Mouse (Mus musculus) lung, postnatal 0 days (tissue): ENCODE data around the gene Cald1. TPM values are rescaled to one million over a fixed set of nuclear protein-coding genes. Genes with fewer than 3 reads are reported as not detected.

Experiments
- ATAC-seq: fragments of 200-750 bp; cut with Nextera tagmentation; 2 replicates; pipeline ENCODE4 v1.8.0; 2017; ENCODE audit warnings: moderate library complexity
- DNase-seq: peaks from one replicate; pipeline ENCODE4 v3.0.0-alpha.2; 2016; ENCODE audit warnings: low spot score
- H3K27ac ChIP-seq: fragments of 300-500 bp; sonication (generic); 2 replicates; pipeline ENCODE4 v1.5.1; 2014; ENCODE audit warnings: antibody characterized with exemption, mild to moderate bottlenecking, low read length, mixed read lengths
- H3K27me3 ChIP-seq: fragments of 300-500 bp; sonication (generic); replicated peaks from 2 replicates; pipeline ENCODE4 v1.6.1; 2014; ENCODE audit warnings: low read length, mixed read lengths; ENCODE audit not compliant: insufficient read depth
- H3K36me3 ChIP-seq: fragments of 300-500 bp; sonication (generic); 2 replicates; pipeline ENCODE4 v1.6.1; 2014; ENCODE audit warnings: low read length, mixed read lengths; ENCODE audit not compliant: insufficient read depth
- H3K4me1 ChIP-seq: fragments of 300-500 bp; sonication (generic); 2 replicates; pipeline ENCODE4 v1.6.1; 2014; ENCODE audit warnings: antibody characterized with exemption, low read depth, low read length, mixed read lengths; ENCODE audit not compliant: insufficient read depth
- H3K4me2 ChIP-seq: fragments of 300-500 bp; sonication (generic); replicated peaks from 2 replicates; pipeline ENCODE4 v1.6.1; 2014; ENCODE audit warnings: low read depth, mild to moderate bottlenecking, low read length, moderate library complexity, mixed read lengths
- H3K4me3 ChIP-seq: fragments of 300-500 bp; sonication (generic); 2 replicates; pipeline ENCODE4 v1.5.1; 2014; ENCODE audit warnings: low read depth, low read length
- H3K9ac ChIP-seq: fragments of 300-500 bp; sonication (generic); replicated peaks from 2 replicates; pipeline ENCODE4 v1.6.1; 2014; ENCODE audit warnings: low read depth, mild to moderate bottlenecking
- H3K9me3 ChIP-seq: fragments of 300-500 bp; sonication (generic); 2 replicates; pipeline ENCODE4 v1.6.1; 2016; ENCODE audit warnings: low read length, mixed read lengths
- CTCF ChIP-seq: IDR thresholded peaks from 2 replicates; pipeline ENCODE4 v1.5.1; 2016; ENCODE audit warnings: antibody characterized with exemption, mild to moderate bottlenecking
- EP300 ChIP-seq: IDR thresholded peaks from 2 replicates; pipeline ENCODE4 v1.6.1; 2016; ENCODE audit warnings: antibody characterized with exemption, mild to moderate bottlenecking, control low read depth
- WGBS: fragments of 180-500 bp; shearing (Covaris S2); extraction: QIAGEN DNeasy Blood & Tissue Kit; methylation state at CpG from one replicate; pipeline ENCODE4 v1.1.7; 2014; 5-methylcytosine and 5-hydroxymethylcytosine counted together
- polyA plus RNA-seq: library from polyadenylated mRNA; unstranded; fragments of >200 nt; fragmentation: Nextera tagmentation; extraction: Ambion mirVana; gene quantifications from 2 replicates; pipeline ENCODE4 v1.2.1, GENCODE M21; 2015

The Cald1 gene
- polyA plus RNA-seq, 1 experiment from 2014 or later = 249 TPM

DNA sequence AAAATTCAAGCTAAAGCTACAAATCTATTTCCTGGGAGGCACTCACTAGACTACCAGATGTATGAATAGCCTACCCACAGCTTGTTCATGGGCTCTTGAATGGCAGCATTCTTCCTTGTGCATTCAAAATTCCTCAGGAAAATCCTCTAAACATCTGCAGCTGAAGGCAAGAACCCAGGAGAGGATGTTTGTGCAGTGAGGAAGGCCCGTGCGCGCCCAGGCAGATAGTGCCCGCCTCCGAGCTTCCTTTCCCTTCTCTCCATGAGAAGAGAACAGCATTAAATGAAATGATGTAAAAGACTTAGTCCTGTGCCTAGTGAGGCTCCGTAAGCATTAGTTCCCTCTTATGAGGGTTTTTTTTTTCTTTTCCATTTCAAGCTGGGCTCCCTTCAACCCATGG lies 24.6 kb downstream of the Cald1 start:
- H3K4me1 ChIP-seq = peaks cover 7% of the 10 kb centered on the region
- H3K27me3 ChIP-seq = no peaks in the 10 kb centered on the region
- no peaks in the 10 kb centered on the region for H3K9me3 ChIP-seq
- no peak for DNase-seq
- no peak overlapping the region for H3K4me3 ChIP-seq
- no peak overlapping the region for H3K4me2 ChIP-seq
- H3K9ac ChIP-seq = no peak overlapping the region
- H3K27ac ChIP-seq = no peak overlapping the region
- no peaks in the 10 kb centered on the region for H3K36me3 ChIP-seq
- ATAC-seq = no peak
- WGBS = 55% methylated on average over 6 of the region's 6 CpGs
- TF ChIP-seq EP300 (no peak), CTCF (no peak)

DNA sequence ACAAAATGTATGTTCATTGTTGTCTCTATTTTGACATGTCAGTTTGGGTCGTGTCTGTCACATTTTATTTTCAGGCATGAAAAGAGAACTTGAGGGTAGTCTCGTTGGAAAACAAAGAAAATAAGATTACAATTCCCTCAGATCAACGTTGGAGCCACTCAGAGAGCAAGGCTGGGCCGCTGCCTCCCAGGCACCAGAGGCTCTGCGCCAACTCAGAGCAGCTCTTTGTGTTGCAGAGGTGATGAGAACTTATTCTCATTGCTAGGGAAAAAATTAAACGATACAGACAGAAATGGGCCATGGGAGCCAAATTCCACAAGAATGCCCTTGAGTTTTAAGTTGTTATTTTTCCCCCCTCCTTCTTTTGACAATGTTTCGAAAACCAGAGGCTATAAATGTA lies 25.0 kb downstream of the Cald1 start:
- DNase-seq (peak; percentile 35), ATAC-seq (no peak)
- no peak overlapping the region for H3K4me2 ChIP-seq
- no peak overlapping the region for H3K4me3 ChIP-seq
- no peak for TF ChIP-seq CTCF
- TF ChIP-seq EP300 = no peak
- H3K4me1 ChIP-seq = peaks cover 7% of the 10 kb centered on the region
- WGBS = 48% methylated on average over 7 of the region's 7 CpGs
- no peak overlapping the region for H3K27ac ChIP-seq
- no peaks in the 10 kb centered on the region for H3K27me3 ChIP-seq
- H3K9ac ChIP-seq = no peak overlapping the region
- no peaks in the 10 kb centered on the region for H3K9me3 ChIP-seq
- no peaks in the 10 kb centered on the region for H3K36me3 ChIP-seq

DNA sequence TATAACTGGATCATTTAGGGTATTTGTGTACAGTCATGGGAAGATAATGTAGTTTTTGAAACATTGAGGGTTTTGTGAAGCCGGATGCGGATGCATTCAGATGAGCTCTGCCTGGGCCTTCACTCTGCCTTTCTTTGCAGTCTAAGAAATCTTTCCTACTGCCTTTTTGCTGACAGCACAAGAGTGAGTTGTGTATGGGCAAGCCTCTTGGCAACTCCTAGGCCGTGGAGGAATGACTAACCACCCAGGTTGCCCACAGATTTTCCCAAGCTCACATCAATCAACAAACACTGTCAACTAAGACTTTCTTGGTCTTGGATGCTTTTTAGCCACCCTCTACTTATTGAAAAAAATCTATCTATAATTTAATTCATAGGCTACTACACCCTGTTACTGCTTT lies 26.2 kb downstream of the Cald1 start:
- Histone ChIP-seq H3K27ac (no peak overlapping the region), H3K27me3 (no peaks in the 10 kb centered on the region), H3K4me2 (no peak overlapping the region), H3K36me3 (no peaks in the 10 kb centered on the region), H3K9ac (no peak overlapping the region), H3K4me1 (peaks cover 7% of the 10 kb centered on the region), H3K4me3 (no peak overlapping the region), H3K9me3 (no peaks in the 10 kb centered on the region)
- no peak for TF ChIP-seq EP300
- no peak for TF ChIP-seq CTCF
- ATAC-seq (no peak), DNase-seq (no peak)
- 79% methylated on average over 3 of the region's 3 CpGs for WGBS

DNA sequence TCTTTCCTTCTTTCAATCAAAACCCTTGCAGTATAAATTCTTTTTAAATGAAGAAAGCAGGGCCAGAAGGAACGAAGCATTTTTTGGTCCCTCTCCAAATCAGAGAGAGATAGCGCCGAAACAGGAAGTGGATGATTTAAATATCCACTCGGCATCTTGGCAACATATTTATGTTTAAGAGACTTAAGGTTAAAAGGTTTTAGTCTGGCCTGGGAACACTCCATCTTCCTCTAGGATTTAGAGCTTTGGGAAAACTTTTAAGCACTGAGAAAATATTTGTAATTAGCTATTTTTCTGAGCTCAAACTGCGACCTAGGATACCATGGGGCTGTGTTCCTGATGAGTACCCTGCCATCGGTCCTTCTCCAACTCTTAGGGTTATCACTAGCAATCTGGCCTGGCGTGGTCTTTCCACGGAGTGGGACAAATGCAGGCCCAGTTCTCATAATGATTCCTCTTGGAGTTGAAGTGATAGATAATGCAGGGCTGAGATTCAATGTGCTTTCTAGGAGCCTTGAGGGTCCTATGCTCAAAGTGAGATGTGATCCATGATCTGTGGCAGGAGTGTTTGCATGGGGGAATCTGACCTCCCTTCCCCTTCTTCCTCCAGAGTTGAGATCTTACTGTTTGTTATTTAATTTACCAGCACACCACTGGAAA lies 28.4 kb downstream of the Cald1 start:
- no peak for ATAC-seq
- no peaks in the 10 kb centered on the region for H3K9me3 ChIP-seq
- H3K9ac ChIP-seq = no peak overlapping the region
- H3K4me3 ChIP-seq = no peak overlapping the region
- H3K4me1 ChIP-seq = peaks cover 3% of the 10 kb centered on the region; the same call in 1 of the 2 replicates
- no peaks in the 10 kb centered on the region for H3K36me3 ChIP-seq
- H3K27me3 ChIP-seq = no peaks in the 10 kb centered on the region
- H3K4me2 ChIP-seq = 0 out of 2 replicates have a peak overlapping the region, but pooled peaks have one; percentile 14
- peak; percentile 59 for DNase-seq
- TF ChIP-seq EP300 (no peak), CTCF (no peak)
- 33% methylated on average over 8 of the region's 8 CpGs for WGBS
- H3K27ac ChIP-seq = peak overlapping the region; percentile 60; the same call in 1 of the 2 replicates

DNA sequence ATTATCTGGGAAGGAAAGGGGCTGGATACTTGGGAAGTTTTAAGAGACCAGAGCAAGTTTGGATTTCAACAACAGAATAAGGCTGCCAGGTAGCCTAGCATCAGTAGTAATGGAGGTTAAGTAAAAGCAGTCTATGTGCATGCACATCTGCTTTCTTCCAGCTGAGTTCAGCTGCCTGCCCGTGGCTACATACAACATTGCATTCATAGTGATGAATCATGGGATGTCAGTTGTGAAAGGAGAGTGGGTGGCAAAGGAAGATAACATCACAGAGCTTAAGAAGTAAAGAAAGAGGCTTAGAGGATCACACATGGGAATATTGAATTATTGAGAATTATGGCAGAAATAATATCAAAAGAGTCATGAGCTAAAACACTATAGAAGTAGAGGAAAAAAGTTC lies 29.8 kb downstream of the Cald1 start:
- Histone ChIP-seq H3K9ac (no peak overlapping the region), H3K36me3 (no peaks in the 10 kb centered on the region), H3K27ac (no peak overlapping the region), H3K27me3 (no peaks in the 10 kb centered on the region), H3K9me3 (no peaks in the 10 kb centered on the region), H3K4me1 (no peaks in the 10 kb centered on the region; the same call in 1 of the 2 replicates), H3K4me2 (no peak overlapping the region), H3K4me3 (no peak overlapping the region)
- 40% methylated on average over 1 of the region's 1 CpGs for WGBS
- ATAC-seq (no peak), DNase-seq (no peak)
- TF ChIP-seq EP300 (no peak), CTCF (no peak)

DNA sequence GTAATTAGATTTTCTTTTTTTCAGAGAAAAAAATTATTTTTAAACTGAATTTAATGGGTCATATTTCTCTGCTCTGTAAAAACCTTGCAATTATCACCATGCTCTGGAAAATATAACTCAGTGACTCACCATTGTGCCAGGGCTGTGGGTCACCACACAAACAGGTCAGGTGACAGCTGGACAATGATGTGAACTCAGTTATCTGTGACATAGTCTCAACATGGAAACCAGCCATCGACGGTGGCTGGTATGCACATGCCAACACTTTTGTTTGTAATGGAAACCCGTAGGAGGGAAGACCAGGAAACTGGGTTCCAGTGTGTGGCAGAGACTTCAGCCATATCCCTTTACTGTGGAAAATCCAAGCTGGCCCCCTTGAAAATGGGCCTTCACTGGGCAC lies 35.5 kb downstream of the Cald1 start:
- Histone ChIP-seq H3K9ac (no peak overlapping the region), H3K27me3 (no peaks in the 10 kb centered on the region), H3K9me3 (no peaks in the 10 kb centered on the region), H3K4me2 (no peak overlapping the region), H3K27ac (no peak overlapping the region), H3K36me3 (no peaks in the 10 kb centered on the region), H3K4me1 (no peaks in the 10 kb centered on the region; the same call in 1 of the 2 replicates), H3K4me3 (no peak overlapping the region)
- DNase-seq (no peak), ATAC-seq (no peak)
- TF ChIP-seq EP300 (no peak), CTCF (no peak)
- 30% methylated on average over 3 of the region's 3 CpGs for WGBS
